Mouse (Mus musculus) heart, embryonic 14.5 days (tissue): ENCODE measurements around the gene Dnajb5. TPM values are rescaled to one million over a fixed set of nuclear protein-coding genes. Genes with fewer than 3 reads are reported as not detected.

ENCODE experiments used
- ATAC-seq: fragments of 200-750 bp; cut with Nextera tagmentation; 2 replicates; pipeline ENCODE4 v1.8.0; 2017; ENCODE audit warnings: low read depth, moderate TSS enrichment; ENCODE audit not compliant: insufficient number of reproducible peaks, insufficient read depth, low FRiP score
- H3K27ac ChIP-seq, 2 experiments: fragments of 200-500 bp in 1 of 2; fragments of 300-500 bp in 1 of 2; sonication (generic) in 1 of 2; replicated peaks in 1 of 2; 2 replicates each; pipeline ENCODE4 v1.5.1; 2012 to 2014; ENCODE audit warnings: low read depth in 2 of 2, low read length in 2 of 2, control low read depth in 1 of 2, mild to moderate bottlenecking in 1 of 2, mixed read lengths in 1 of 2; ENCODE audit not compliant: control insufficient read depth in 1 of 2, insufficient read depth in 1 of 2
- H3K27me3 ChIP-seq: fragments of 300-500 bp; sonication (generic); 2 replicates; pipeline ENCODE4 v1.6.1; 2014; ENCODE audit warnings: mild to moderate bottlenecking, low read length, control low read depth; ENCODE audit not compliant: control insufficient read depth, insufficient read depth
- H3K36me3 ChIP-seq: fragments of 300-500 bp; sonication (generic); 2 replicates; pipeline ENCODE4 v1.6.1; 2014; ENCODE audit warnings: mild to moderate bottlenecking, control low read depth, low read length, mixed read lengths; ENCODE audit not compliant: control insufficient read depth, insufficient read depth
- H3K4me1 ChIP-seq, 2 experiments: fragments of 200-500 bp in 1 of 2; fragments of 300-500 bp in 1 of 2; sonication (generic) in 1 of 2; 2 replicates each; pipeline ENCODE4 v1.6.1; 2012 to 2014; ENCODE audit warnings: low read length in 2 of 2, control low read depth in 1 of 2, mixed read lengths in 1 of 2; ENCODE audit not compliant: control insufficient read depth in 2 of 2, insufficient read depth in 2 of 2
- H3K4me2 ChIP-seq: fragments of 300-500 bp; sonication (generic); 2 replicates; pipeline ENCODE4 v1.6.1; 2014; ENCODE audit warnings: mild to moderate bottlenecking, low read length
- H3K4me3 ChIP-seq, 2 experiments: fragments of 200-500 bp in 1 of 2; fragments of 300-500 bp in 1 of 2; sonication (generic) in 1 of 2; 2 replicates each; pipeline ENCODE4 v1.5.1; 2012 to 2014; ENCODE audit warnings: low read length in 2 of 2, mild to moderate bottlenecking in 2 of 2, control low read depth in 1 of 2, low read depth in 1 of 2, moderate library complexity in 1 of 2; ENCODE audit not compliant: control insufficient read depth in 1 of 2, insufficient read depth in 1 of 2
- H3K9ac ChIP-seq: fragments of 300-500 bp; sonication (generic); 2 replicates; pipeline ENCODE4 v1.6.1; 2014; ENCODE audit warnings: mild to moderate bottlenecking, low read length
- H3K9me3 ChIP-seq: fragments of 300-500 bp; sonication (generic); 2 replicates; pipeline ENCODE4 v1.6.1; 2016; ENCODE audit warnings: low read length, control low read depth; ENCODE audit not compliant: control insufficient read depth
- WGBS: fragments of 180-500 bp; shearing (Covaris S2); extraction: QIAGEN DNeasy Blood & Tissue Kit; methylation state at CpG from one replicate; pipeline ENCODE4 v1.1.7; 2014; 5-methylcytosine and 5-hydroxymethylcytosine counted together
- polyA plus RNA-seq: library from polyadenylated mRNA; unstranded; fragments of >200 nt; fragmentation: Nextera tagmentation; extraction: Ambion mirVana; gene quantifications from 2 replicates; pipeline ENCODE4 v1.2.1, GENCODE M21; 2014

Gene Dnajb5
- polyA plus RNA-seq, 1 experiment from 2014 or later: 18.3 TPM

DNA sequence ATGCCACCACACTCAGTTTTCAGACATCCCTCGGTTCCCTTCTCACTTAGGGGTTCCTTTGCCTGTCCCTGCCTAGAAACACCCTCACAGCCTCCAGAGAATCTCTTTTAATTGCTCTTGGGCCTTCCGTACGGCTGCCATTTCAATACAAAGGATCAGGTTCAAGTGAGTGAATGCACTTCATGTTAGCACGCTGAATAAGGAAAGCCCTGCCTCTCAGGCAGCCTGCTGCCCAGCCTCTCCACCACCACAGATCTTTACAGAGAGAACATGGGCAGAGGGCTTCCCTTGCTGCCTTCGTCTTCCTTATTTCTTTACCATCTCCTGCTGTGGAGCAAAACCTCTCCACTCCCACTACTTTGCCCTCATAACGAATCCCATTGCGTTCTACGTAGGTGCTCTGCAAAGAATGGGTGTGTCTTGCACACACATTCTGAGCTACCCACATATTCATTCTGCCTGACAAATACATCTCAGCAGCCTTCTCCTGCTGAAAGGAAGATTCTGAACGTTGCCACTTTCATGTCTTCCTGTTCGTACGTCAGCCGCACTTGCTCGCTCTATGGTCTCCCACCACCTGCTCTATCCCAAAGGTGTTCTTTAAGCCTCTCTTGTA lies 25.4 kb upstream of the Dnajb5 start:
- Histone ChIP-seq H3K36me3 (no peaks in the 10 kb centered on the region), H3K27ac (no peak overlapping the region), H3K9me3 (peaks cover 3% of the 10 kb centered on the region; the same call in 1 of the 2 replicates), H3K4me2 (no peak overlapping the region), H3K9ac (no peak overlapping the region), H3K4me3 (no peak overlapping the region), H3K27me3 (peaks cover 16% of the 10 kb centered on the region; the same call in 1 of the 2 replicates), H3K4me1 (no peaks in the 10 kb centered on the region)
- 77% methylated on average over 13 of the region's 13 CpGs for WGBS
- ATAC-seq: no peak

DNA sequence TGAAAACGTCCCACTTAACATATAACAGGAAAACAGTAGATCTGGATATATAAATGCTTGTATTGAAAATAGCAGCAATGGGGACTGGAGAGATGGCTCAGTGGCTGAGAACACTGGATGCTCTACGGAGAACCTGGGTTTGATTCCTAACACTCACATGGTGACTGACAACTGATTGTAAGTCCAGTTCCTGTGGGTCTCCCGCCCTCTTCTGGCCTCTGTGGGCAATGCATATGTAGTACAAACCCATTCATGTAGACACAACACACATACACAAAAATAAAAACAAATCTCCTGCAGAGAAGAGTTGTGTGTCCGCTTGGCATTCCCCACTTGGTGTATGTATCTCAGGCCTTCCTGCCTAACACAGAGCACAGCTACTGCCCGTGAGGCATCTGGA lies 21.4 kb upstream of the Dnajb5 start:
- WGBS: 79% methylated on average over 5 of the region's 5 CpGs
- no peak overlapping the region for H3K9ac ChIP-seq

DNA sequence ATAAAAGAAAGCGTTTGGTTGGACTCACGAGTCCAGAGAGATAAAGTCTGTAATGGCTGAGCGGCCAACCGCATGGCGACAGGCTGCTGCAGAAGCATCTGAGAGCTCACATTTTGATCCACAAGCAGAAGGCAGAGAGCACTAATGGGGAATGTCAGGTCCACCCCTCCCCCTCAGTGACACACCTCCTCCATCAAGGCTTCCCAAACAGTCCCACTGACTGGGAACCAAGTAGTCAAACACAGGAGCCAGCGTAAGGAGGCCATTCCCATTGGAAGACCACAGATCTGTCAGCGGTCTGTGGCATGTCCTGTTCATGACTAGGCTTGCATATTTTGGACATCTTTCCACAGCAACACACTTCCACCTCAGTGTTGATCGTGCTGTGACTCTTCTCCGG lies 20.7 kb upstream of the Dnajb5 start:
- Histone ChIP-seq H3K36me3 (no peaks in the 10 kb centered on the region), H3K4me3 (no peak overlapping the region), H3K27ac (no peak overlapping the region), H3K27me3 (peaks cover 16% of the 10 kb centered on the region; the same call in 1 of the 2 replicates), H3K4me2 (no peak overlapping the region), H3K4me1 (peaks cover 21 to 26% of the 10 kb centered on the region in 2 experiments), H3K9ac (no peak overlapping the region), H3K9me3 (peaks cover 3% of the 10 kb centered on the region; the same call in 1 of the 2 replicates)
- ATAC-seq: no peak
- WGBS: 88% methylated on average over 9 of the region's 9 CpGs

More for the DNA sequence above, 21.4 kb upstream of the Dnajb5 start:
- Histone ChIP-seq H3K36me3 (no peaks in the 10 kb centered on the region), H3K4me2 (no peak overlapping the region), H3K27ac (no peak overlapping the region), H3K4me1 (peaks cover 15 to 21% of the 10 kb centered on the region in 2 experiments), H3K27me3 (peaks cover 16% of the 10 kb centered on the region; the same call in 1 of the 2 replicates), H3K4me3 (no peak overlapping the region), H3K9me3 (peaks cover 3% of the 10 kb centered on the region; the same call in 1 of the 2 replicates)
- no peak for ATAC-seq

DNA sequence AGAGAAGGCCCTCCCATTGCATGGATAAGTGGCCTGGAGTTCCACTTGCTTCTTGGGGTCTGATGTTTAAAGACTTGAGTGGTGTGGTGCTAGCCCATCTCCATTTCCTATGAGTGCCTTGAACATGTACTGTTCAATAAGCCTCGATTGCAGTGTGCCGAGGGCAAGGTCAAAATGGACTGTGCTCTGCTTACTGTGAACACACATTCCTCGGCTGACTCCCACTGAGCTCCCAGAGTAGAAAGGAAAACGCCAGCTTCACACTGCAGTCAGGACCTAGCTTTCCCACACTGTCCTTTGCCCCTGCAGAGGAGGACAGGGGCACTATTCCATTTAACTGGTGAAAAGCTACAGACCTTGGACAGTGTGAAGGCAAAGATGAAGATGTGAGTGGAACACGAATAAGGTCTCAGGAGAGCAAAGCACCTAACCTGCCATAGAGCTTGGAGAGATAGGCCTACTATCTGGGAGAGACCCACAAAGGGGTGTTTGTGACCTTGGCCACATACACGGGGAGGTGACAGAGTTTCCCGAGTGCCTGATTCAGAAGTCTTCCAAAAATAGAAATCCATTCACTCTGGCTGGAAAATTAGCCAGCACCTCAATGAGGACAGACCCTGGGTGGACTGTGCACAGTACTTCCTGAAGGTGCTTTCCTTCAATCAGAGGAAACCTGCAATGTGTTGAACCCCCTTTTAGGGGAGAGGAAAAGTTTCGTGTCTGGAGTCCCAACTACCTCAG lies 17.2 kb upstream of the Dnajb5 start:
- no peaks in the 10 kb centered on the region for H3K36me3 ChIP-seq
- 22% methylated on average over 8 of the region's 8 CpGs for WGBS
- H3K27ac ChIP-seq: peak overlapping the region; percentile 97
- no peak overlapping the region for H3K4me3 ChIP-seq
- H3K4me1 ChIP-seq: peaks cover 21 to 26% of the 10 kb centered on the region in 2 experiments
- peak overlapping the region; percentile 25; the same call in 1 of the 2 replicates for H3K9ac ChIP-seq
- ATAC-seq: peak; percentile 47; the same call in 1 of the 2 replicates
- peaks cover 8% of the 10 kb centered on the region for H3K27me3 ChIP-seq
- H3K4me2 ChIP-seq: peak overlapping the region; percentile 61
- H3K9me3 ChIP-seq: peaks cover 3% of the 10 kb centered on the region; the same call in 1 of the 2 replicates

DNA sequence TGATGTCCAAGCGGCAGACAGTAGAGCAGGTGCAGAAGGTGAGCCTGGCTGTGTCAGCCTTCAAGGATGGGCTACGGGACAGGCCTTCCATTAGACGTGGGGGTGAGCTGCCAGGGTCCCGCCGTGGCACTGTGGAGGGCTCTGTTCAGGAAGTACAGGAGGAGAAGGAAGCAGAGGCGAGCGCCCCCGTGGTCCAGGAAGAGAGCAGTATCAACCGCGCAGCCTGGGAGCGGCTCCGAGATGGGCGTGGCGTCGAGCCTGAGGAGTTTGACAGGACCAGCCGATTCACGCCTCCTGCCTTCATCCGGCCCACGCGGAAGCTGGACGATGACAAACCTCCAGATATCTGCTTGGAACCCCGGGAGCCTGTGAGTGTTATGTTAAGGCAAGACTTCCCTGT lies 16.0 kb upstream of the Dnajb5 start:
- Histone ChIP-seq H3K9me3 (no peaks in the 10 kb centered on the region), H3K4me3 (peak overlapping the region; percentile 10 to 26), H3K27ac (peak overlapping the region in 1 of 2 experiments; percentile 97; a peak in 2 of 4 replicates), H3K36me3 (no peaks in the 10 kb centered on the region), H3K9ac (peak overlapping the region; percentile 54), H3K27me3 (peaks cover 13% of the 10 kb centered on the region), H3K4me1 (peaks cover 21 to 26% of the 10 kb centered on the region in 2 experiments), H3K4me2 (peak overlapping the region; percentile 61)
- WGBS: 6% methylated on average over 22 of the region's 22 CpGs
- ATAC-seq: peak; percentile 70; the same call in 1 of the 2 replicates

DNA sequence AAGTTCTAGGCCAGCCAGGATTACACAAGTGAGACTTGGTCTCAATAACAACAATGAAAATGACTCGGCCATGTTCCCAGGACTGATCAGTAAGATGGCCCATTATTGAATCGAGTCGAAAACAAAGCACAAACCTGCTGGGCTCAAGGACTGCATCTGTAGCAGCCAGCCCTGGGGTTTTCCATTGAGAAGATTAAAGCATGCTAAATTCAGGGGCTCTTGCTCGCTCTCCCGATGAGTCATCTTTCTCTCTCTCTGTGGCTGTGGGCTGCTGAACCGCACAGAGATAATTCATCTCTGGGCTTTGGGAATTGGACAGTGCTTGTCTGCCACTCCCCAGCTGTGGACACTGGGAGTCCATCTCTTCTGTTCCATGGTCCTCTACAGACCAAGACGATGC lies 8.2 kb upstream of the Dnajb5 start:
- no peaks in the 10 kb centered on the region for H3K4me1 ChIP-seq
- no peak overlapping the region for H3K4me2 ChIP-seq
- H3K9me3 ChIP-seq: no peaks in the 10 kb centered on the region
- no peak overlapping the region for H3K4me3 ChIP-seq
- H3K36me3 ChIP-seq: no peaks in the 10 kb centered on the region
- H3K9ac ChIP-seq: no peak overlapping the region
- ATAC-seq: no peak
- peaks cover 6% of the 10 kb centered on the region for H3K27me3 ChIP-seq
- no peak overlapping the region for H3K27ac ChIP-seq
- WGBS: 64% methylated on average over 7 of the region's 7 CpGs

DNA sequence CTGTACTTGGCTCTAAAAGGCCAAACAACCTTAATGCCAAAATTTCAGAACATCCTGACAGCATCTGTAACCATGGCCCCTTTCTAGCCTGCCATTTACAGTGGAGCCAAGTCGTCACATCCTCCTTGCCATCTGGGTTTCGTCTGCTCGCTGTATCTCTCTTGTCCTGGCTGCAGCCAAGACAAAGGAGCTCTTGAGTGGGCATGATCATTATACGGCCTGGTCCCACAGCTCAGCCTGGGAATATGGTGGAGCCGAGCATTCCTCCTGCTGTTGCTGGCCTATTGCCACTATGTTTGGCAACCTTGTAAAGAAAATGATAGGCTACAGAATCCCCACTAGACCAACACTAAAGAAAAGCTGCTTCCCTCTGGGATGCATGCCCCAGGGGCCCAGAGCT lies 6.3 kb upstream of the Dnajb5 start:
- H3K9me3 ChIP-seq: no peaks in the 10 kb centered on the region
- H3K36me3 ChIP-seq: no peaks in the 10 kb centered on the region
- no peak overlapping the region for H3K4me2 ChIP-seq
- 58% methylated on average over 5 of the region's 5 CpGs for WGBS
- H3K4me3 ChIP-seq: no peak overlapping the region
- H3K4me1 ChIP-seq: no peaks in the 10 kb centered on the region
- H3K9ac ChIP-seq: no peak overlapping the region
- H3K27ac ChIP-seq: no peak overlapping the region
- H3K27me3 ChIP-seq: peaks cover 14% of the 10 kb centered on the region
- no peak for ATAC-seq
